Mouse (Mus musculus) forebrain, embryonic 10.5 days (tissue): ENCODE data around the gene Serpina1c. TPM values are rescaled to one million over a fixed set of nuclear protein-coding genes. Genes with fewer than 3 reads are reported as not detected.

ENCODE experiments used
- polyA plus RNA-seq: library from polyadenylated mRNA; unstranded; fragments of >200 nt; fragmentation: Nextera tagmentation; extraction: Ambion mirVana; gene quantifications from 2 replicates; pipeline ENCODE4 v1.2.1, GENCODE M21; 2016

The Serpina1c gene
- polyA plus RNA-seq, 1 experiment from 2014 or later: not detected

Other genes starting within 250 kb of the Serpina1c start
- not detected in 2 replicates for gene Serpina6, start 247.7 kb downstream of the Serpina1c start, polyA plus RNA-seq
- not detected in 2 replicates for gene Serpina16, start 228.7 kb downstream of the Serpina1c start, polyA plus RNA-seq
- gene Serpina1f, start 209.4 kb downstream of the Serpina1c start, polyA plus RNA-seq: not detected in 2 replicates
- not detected in 2 replicates for gene Serpina1d, start 131.3 kb downstream of the Serpina1c start, polyA plus RNA-seq
- gene Serpina1b, start 74.5 kb downstream of the Serpina1c start, polyA plus RNA-seq: 0.10 TPM in 1 of 2 replicates, not detected in the other
- gene Serpina1a, start 41.3 kb downstream of the Serpina1c start, polyA plus RNA-seq: not detected in 2 replicates
- not detected in 2 replicates for gene Serpina1e, start 54.1 kb upstream of the Serpina1c start, polyA plus RNA-seq
- gene Serpina11, start 85.1 kb upstream of the Serpina1c start, polyA plus RNA-seq: not detected in 2 replicates
- not detected in 2 replicates for gene Serpina9, start 108.9 kb upstream of the Serpina1c start, polyA plus RNA-seq
- not detected in 2 replicates for gene Serpina12, start 139.6 kb upstream of the Serpina1c start, polyA plus RNA-seq
- gene Serpina5, start 196.2 kb upstream of the Serpina1c start, polyA plus RNA-seq: not detected in 2 replicates
- not detected in 2 replicates for gene Serpina3a, start 207.8 kb upstream of the Serpina1c start, polyA plus RNA-seq
- gene Serpina3b, start 223.1 kb upstream of the Serpina1c start, polyA plus RNA-seq: not detected in 2 replicates
- not detected in 2 replicates for gene Serpina3c, start 249.0 kb upstream of the Serpina1c start, polyA plus RNA-seq